Mouse (Mus musculus) R1 (cell line): Measurements from ENCODE around the gene Golm1.
A peak's percentile ranks its signal among the peaks of the same experiment; 100 is the strongest.

Source experiments
- DNase-seq: peaks from one replicate; pipeline ENCODE4 v3.0.0-alpha.2; 2018; ENCODE audit warnings: low read depth, low spot score

The Golm1 gene

GRCm38 (mm10) chr13:59647484-59647883 lies 28.1 kb downstream of the Golm1 start:
- DNase-seq: no peak

GRCm38 (mm10) chr13:59646674-59647244 lies 28.9 kb downstream of the Golm1 start:
- DNase-seq: peak; percentile 98

- peak; percentile 84 for DNase-seq
Observed at GRCm38 (mm10) chr13:59645491-59645890, 30.1 kb downstream of the Golm1 start.

GRCm38 (mm10) chr13:59642818-59643217 lies 32.8 kb downstream of the Golm1 start:
- no peak for DNase-seq

- no peak for DNase-seq
Observed at GRCm38 (mm10) chr13:59640178-59640440, 35.5 kb downstream of the Golm1 start.

GRCm38 (mm10) chr13:59639368-59640177 lies 36.0 kb downstream of the Golm1 start:
- no peak for DNase-seq

- no peak for DNase-seq
Observed at GRCm38 (mm10) chr13:59637800-59638199, 37.8 kb downstream of the Golm1 start.

GRCm38 (mm10) chr13:59634637-59635036 lies 41.0 kb downstream of the Golm1 start:
- peak; percentile 42 for DNase-seq

- no peak for DNase-seq
Observed at GRCm38 (mm10) chr13:59626739-59627138, 48.9 kb downstream of the Golm1 start.

GRCm38 (mm10) chr13:59624903-59625302 lies 50.7 kb downstream of the Golm1 start:
- no peak for DNase-seq

GRCm38 (mm10) chr13:59624389-59624788 lies 51.2 kb downstream of the Golm1 start:
- no peak for DNase-seq

GRCm38 (mm10) chr13:59621643-59622489 lies 53.7 kb downstream of the Golm1 start:
- no peak for DNase-seq

GRCm38 (mm10) chr13:59618463-59618862 lies 57.1 kb downstream of the Golm1 start:
- DNase-seq: no peak

GRCm38 (mm10) chr13:59615554-59615953 lies 60.1 kb downstream of the Golm1 start:
- no peak for DNase-seq

- DNase-seq: no peak
Observed at GRCm38 (mm10) chr13:59615152-59615551, 60.5 kb downstream of the Golm1 start.

GRCm38 (mm10) chr13:59613868-59614267 lies 61.7 kb downstream of the Golm1 start:
- DNase-seq: no peak

GRCm38 (mm10) chr13:59610437-59610836 lies 65.2 kb downstream of the Golm1 start:
- DNase-seq: no peak

GRCm38 (mm10) chr13:59609885-59610284 lies 65.7 kb downstream of the Golm1 start:
- DNase-seq: no peak

GRCm38 (mm10) chr13:59605221-59605922 lies 70.2 kb downstream of the Golm1 start:
- no peak for DNase-seq

GRCm38 (mm10) chr13:59604511-59604910 lies 71.1 kb downstream of the Golm1 start:
- DNase-seq: no peak

- DNase-seq: no peak
Observed at GRCm38 (mm10) chr13:59603096-59603495, 72.5 kb downstream of the Golm1 start.

- DNase-seq: no peak
Observed at GRCm38 (mm10) chr13:59592630-59593029, 83.0 kb downstream of the Golm1 start.
